Mouse (Mus musculus) spleen, embryonic (tissue): ENCODE results near the gene Abcd4.

Experiments used
- CTCF ChIA-PET: fragments of 350-600 bp; sonication (Branson Sonifier 250); formaldehyde crosslinking; loops from one replicate; lab custom pipeline; 2022; lab: Charles Lee

The Abcd4 gene

DNA sequence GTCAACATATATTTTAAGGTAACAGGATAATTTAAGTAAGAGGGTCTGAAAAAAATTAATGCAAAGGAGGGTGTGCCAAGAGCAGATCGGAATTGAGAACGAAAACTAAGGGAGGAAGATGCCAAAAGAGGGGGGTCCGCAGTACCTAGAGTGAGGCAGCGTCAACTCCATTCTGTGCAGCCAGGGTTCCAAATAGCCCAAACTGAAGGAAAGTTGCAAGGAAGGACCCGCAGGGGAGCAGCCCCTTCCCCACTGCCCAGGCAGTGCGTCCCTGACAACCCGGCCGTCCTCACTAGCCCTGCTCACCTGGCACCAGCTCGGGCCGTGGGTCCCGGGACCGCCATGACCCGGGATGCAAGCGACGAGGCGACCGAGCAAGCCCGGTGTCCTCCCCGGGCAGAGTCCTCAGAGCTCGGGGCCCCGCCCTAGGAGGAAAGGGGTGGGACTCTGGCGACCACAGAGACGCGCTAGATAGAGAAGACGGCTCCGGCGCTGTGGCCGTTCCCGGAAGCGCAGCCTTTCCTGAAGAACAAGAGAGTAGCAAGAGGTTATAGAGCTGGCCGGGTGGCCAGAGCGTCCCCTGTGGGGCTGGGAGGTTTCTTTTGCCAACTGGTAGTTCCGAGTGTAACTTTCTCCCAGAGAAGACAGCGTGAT is at the start of gene Abcd4:
TSS of gene Abcd4 (minus strand) at position 437 of the 654 bp plus-strand sequence.
- CTCF ChIA-PET: no interaction called here

GRCm38 (mm10) chr12:84653912-84654311 is 36.7 kb upstream of the Abcd4 start:
- CTCF ChIA-PET: interaction anchor here (0.8 to 1.7 kb wide), 2 partner anchors 102 to 223 kb away, joined by 3 to 16 read pairs; partner anchors contain the start of gene Ltbp2

DNA sequence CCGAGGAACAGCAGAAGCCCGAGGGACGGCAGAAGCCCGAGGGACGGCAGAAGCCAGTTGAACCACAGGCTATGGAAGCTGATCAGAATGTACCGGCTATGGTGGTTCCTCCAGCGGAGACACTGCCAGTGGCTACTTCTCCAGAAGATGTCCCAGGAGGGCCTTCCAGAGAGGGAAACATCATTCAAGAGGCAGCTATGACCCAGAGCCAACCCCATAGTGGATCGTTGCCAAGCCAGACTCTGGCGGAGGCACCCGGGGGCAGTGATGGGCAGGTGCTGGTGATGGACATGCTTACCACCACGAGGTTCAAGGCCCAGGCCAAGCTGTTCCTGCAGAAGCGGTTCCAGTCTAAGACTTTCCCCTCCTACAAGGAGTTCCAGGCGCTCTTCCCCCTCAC is 33.0 kb upstream of the Abcd4 start:
- CTCF ChIA-PET: no interaction called here

DNA sequence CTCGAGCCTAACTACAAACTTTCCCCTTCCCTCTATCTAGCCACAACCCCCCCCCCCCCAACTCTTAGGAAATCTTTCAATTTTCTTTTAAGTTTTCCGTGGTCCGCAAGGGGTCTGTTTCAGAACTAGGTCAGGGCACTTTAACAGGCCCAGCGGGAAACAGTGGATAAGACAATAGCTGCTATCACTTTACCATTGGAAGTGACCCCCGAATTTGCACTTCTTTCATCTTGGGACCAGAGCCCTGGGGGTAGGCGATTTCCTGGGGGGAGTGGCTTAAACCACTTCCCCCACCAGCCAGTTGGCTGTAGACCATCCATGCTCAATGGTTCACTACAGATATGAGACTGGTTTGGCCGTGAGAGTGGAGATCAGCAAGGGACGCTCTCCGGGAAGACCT is 23.4 kb upstream of the Abcd4 start, which contains the start of gene Vrtn:
TSS of gene Vrtn (plus strand) at position 366 of the 400 bp plus-strand sequence.
- CTCF ChIA-PET: no interaction called here

DNA sequence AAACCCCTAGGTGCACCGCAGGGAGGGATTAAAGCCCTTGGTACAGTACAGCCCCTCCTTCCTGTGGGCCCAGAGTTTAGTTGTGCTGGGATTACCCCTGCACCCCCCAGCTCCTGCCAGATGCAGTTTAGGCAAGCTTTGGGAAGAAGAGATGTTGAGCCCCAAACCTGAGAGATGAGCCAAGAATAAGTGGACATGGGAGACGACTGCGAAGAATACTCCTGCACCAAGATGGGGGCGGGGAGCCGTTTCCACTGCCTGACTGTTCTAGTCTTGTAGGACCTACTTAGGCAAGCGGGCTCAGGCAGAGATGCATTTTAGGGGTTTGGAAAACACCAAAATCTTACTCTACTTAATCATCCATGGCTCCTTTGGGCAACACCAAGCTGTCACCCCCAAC is 23.0 kb upstream of the Abcd4 start:
- CTCF ChIA-PET: no interaction called here

DNA sequence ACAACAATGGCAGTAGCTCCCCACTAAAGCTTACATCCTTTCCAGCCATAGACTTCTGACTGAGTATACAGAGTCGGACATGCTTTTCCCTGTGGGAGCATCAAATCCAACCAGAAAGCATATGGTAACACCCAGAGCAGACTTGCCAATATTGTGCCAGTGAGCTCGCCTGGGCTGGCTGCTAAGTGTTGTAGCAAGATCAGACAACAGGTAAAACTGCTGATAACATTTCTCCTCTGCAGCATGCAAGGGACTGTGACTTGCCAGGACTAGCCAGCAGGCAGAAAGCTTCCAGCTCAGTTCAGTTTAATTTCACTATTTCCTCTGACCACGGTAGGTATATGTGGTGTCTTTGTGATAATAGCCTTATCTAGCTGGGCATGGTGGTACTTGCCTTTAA is 14.7 kb upstream of the Abcd4 start:
- CTCF ChIA-PET: no interaction called here

GRCm38 (mm10) chr12:84625116-84625515 is 7.9 kb upstream of the Abcd4 start:
- CTCF ChIA-PET: no interaction called here

DNA sequence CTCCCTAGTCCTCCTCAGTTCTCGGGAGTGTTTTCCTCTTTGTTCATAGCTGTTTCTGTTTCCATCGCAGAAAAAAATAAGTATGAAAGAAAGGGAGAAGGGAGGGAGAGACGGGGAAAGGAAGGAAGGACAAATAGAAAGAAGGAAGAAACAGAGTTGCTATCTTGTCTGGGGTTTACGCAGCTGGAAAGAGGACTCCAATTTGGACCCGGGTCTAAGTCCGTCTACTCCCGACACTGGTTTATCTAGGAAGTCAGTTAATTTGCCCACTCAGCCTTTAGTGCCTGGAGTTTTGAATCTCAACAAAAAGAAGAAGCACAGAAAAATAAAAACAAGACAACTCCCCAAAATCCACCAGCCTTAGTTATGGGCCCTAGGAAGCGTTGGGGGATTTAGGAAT is 7.4 kb upstream of the Abcd4 start:
- CTCF ChIA-PET: no interaction called here

GRCm38 (mm10) chr12:84620975-84621374 is 3.8 kb upstream of the Abcd4 start:
- CTCF ChIA-PET: interaction anchor here (0.6 kb wide), 1 partner anchor 1101 kb away, joined by 3 read pairs; no protein-coding TSS in a partner anchor

DNA sequence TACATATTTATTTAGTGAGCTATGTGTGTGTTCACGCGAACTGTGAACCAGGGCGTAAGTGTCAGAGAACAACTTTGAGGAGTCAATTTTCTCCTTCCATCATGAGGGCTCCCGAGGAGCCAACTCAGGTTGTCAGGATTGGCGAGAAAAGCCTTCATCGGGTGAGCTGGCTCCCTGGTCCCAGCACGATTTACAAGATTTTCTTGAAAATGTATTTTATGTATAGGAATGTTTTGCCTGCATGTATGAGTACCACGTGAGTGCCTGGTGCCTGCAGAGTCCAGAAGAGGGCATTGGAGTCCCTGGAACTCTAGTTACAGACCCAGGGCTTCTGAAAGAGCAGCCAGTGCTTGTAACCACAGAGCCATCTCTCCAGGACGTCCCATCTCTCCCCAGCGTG is 450 bp upstream of the Abcd4 start:
- CTCF ChIA-PET: no interaction called here

- CTCF ChIA-PET: no interaction called here
These were observed 2.7 kb downstream of the Abcd4 start for GRCm38 (mm10) chr12:84614524-84614923.

DNA sequence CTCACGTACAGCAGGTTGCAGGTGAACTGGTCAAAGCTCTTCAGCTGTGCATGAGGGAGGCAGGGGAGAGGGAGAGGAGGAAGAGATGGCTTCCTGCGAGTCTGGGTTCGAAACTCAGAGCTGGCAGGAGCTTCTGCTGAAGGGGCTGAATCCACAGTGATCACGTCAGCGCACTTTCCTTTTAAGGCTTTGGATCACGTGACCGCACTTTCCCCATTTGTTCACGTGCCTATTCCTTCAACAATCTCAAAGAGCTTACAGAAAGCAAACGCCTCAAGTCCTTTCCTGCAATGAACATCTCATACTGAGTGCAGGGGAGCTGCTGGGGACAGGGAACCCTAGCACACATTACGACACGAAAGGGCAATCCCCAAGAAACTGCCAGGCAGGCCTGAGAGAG is 3.2 kb downstream of the Abcd4 start:
- CTCF ChIA-PET: no interaction called here

DNA sequence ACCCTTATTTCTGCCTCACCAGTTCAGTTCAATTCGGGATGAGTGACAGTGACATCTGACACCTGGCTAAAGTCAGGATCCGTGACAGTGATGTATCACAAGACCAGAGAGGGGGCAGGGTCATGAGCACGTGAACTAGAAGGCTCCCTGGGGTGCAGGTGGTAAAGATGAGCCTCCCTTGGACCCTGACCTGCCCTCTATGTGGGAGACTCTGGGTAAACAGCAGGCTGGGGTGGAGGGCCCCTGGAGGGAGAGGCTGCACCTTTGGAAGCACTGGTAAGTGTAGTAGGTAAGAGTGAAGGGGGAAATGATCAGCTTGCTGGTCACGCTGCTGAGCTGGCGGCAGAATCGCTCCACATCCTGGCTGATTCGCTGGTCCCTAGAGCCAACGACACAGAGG is 4.7 kb downstream of the Abcd4 start:
- CTCF ChIA-PET: no interaction called here

- CTCF ChIA-PET: no interaction called here
These were observed 5.5 kb downstream of the Abcd4 start for GRCm38 (mm10) chr12:84611718-84612117.

DNA sequence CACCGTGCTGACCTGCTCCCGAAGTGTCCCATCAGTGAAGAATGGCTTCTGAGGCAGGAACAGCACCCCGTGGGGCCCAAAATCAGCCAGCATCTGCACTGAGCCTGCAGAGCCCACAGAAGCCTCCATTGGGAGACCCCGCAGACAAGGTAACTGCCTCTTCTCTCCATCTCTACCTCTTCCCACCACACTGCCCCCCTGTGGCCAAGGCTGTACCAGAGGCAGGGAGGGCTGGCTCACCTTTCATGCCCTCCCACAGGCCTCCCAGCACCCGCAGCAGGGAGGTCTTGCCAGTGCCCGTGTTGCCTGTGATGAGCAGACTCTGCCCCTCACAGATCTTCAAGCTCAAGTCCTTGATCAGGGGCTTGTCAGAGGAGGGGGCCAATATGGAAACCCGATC is 11.4 kb downstream of the Abcd4 start:
- CTCF ChIA-PET: no interaction called here

DNA sequence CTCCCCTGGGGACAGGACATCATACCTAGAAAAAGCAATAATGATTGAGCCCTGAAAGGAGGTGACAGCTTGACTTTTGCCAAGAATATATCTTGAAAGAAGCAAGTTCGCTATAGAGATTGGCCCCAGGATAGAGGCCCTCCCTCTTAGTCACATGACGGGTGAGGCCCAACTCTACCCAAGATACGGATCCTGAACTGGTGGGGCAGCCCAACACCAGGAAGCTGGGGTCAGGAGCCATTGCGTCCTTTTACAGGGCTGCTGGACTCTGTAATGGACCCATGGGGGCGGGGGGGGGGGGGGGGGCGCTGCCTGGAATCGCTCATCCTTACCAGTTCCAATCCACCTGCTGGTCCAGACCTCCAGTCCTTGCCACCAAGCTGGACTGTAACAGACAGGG is 13.2 kb downstream of the Abcd4 start:
- CTCF ChIA-PET: no interaction called here

DNA sequence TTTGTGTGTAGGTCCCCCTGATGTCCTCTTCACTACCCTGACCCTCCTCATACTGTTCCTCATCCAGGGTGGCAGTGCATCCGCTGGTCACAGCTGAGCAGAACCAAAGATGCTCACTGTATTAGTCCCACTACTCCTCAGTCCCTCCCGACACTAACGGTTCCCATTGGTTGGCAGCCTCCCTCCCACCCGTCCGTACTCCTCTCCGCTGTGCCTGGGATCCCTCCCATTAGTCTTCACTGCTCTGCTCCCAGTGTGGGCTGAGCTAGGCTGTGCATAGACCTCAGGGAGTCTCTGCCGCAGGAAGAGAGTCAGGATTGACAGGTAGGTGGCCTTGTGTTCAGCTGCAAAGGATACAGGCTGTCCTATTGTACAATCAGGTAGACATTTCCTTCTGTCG is 18.9 kb downstream of the Abcd4 start:
- CTCF ChIA-PET: no interaction called here

DNA sequence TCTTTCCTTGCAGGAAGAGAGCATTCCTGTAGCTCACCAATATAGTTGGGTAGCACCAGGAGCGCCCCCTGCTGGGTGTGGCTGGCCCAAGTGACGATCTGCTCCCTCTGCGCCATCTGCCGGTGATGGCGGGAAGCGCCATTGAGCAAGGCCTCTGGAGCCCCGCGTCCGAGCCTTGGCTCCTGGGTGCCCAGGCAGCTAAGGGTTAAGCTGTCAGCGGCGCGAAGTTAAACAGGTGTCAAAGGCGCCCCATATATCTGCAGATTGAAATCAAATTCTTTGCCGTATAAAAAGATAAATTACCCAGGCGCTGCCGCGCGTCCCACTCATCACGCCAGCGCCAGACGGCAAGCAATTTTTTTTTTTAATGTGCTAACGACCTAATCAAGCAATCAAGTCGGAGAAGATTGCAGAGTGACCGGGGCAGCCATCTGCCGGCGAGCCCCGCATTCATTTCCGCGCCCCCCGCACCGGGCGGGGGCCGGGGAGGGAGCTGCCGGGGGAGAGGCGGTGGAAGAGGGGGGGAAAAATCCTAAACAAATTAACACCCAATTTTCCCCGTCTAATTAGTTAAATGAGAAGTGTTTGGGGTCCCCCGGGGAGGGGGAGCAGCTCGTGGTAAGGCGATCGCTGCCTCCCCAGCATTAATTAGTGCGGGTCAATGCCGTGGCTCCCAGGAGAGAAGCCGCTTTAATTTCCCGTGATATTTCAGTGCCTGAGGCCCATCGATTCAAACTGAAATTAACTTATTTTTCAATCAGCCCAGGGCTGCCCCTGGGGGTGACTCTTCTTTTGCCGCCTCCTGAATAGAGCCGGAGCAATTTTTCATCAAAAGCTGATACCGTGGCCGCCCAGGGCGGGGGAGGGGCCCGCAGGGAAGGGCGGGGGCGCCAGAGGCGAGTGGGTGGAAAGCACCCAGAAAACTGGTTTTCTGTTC is 27.1 kb downstream of the Abcd4 start:
- CTCF ChIA-PET: interaction anchor here (0.9 to 1.1 kb wide), 2 partner anchors 111 to 120 kb away, joined by 3 to 6 read pairs; no protein-coding TSS in a partner anchor

DNA sequence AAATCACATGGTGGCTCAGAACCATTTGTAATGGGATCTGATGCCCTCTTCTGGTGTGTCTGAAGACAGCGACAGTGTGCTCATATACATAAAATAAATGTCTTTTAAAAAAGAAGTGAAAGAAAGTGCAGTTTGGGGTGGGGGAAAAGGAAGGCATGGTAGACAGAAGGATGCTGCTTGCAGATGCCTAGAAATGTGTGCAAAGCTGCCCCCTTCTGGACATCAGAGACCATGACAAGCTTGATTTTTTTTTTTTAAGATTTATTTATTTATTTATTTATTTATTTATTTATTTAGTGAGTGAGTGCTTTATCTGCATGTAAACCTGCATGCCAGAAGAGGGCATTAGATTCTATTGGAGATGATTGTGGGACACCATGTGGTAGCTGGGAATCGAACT is 35.9 kb downstream of the Abcd4 start:
- CTCF ChIA-PET: no interaction called here

GRCm38 (mm10) chr12:84578440-84578770 is 38.8 kb downstream of the Abcd4 start:
- CTCF ChIA-PET: interaction anchor here (1.1 kb wide), 1 partner anchor 13 kb away, joined by 5 read pairs; no protein-coding TSS in a partner anchor

DNA sequence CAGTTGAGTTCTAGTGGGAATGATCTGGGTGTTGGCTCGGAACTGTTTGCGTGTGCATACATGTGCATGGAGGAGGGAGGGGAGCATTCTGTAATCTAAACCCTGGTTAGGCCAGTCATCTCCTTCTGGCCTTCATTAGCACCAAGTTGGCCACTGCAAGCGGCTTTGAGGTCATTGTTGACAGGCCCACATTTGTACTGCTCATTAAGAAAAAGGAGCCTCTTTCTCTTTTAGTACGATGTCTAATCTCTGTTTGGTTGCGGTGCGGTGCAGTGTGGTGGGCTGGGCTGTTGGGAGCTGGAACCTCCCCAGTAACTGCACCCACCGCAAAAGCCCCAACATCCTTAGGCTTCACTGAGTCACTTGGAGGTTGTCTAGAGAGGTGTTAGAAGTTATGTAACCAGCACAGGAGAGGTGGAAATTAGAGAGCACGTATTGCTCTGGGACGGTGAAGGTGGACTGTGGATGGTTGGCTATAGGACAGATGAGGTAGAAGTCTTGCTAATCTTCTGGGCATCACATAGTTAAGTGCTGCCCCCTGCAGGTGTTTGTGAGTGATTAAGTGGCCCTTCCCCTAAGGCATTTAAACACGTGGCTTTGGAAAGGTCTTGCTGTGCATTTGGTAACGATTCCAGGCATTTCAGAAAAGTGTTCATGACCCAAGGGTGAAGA is 39.3 kb downstream of the Abcd4 start:
- CTCF ChIA-PET: interaction anchor here (1.1 kb wide), 1 partner anchor 13 kb away, joined by 5 read pairs; no protein-coding TSS in a partner anchor

- CTCF ChIA-PET: no interaction called here
These were observed 44.1 kb downstream of the Abcd4 start for GRCm38 (mm10) chr12:84573094-84573493.
